Mouse (Mus musculus): ENCODE measurements at regions not wholly inside any gene's neighbourhood (a gene's known extent, or its start where the extent isn't known, plus 50 kb on each side); places are given as distances from the start of the nearest gene placed in this dataset.

- no peak for DNase-seq (ENCODE audit: low spot score)
These were observed 648.0 kb upstream of the Nova1 start for GRCm38 (mm10) chr12:47466740-47467139.

- no peak for DNase-seq (ENCODE audit: low spot score)
These were observed 647.2 kb upstream of the Nova1 start for GRCm38 (mm10) chr12:47465924-47466323.

- DNase-seq (ENCODE audit: low spot score) = no peak
These were observed 612.9 kb upstream of the Nova1 start for GRCm38 (mm10) chr12:47431669-47432068.

GRCm38 (mm10) chr12:47412251-47412650 lies 593.5 kb upstream of the Nova1 start:
- no peak for DNase-seq (ENCODE audit: low spot score)

GRCm38 (mm10) chr12:47406563-47406962 lies 587.8 kb upstream of the Nova1 start:
- no peak for DNase-seq (ENCODE audit: low spot score)

GRCm38 (mm10) chr12:47406131-47406530 lies 587.4 kb upstream of the Nova1 start:
- no peak for DNase-seq (ENCODE audit: low spot score)

- DNase-seq (ENCODE audit: low spot score) = no peak
These were observed 564.5 kb upstream of the Nova1 start for GRCm38 (mm10) chr12:47383225-47383624.

GRCm38 (mm10) chr12:47353269-47353668 lies 534.5 kb upstream of the Nova1 start:
- no peak for DNase-seq (ENCODE audit: low spot score)

- no peak for DNase-seq (ENCODE audit: low spot score)
These were observed 532.5 kb upstream of the Nova1 start for GRCm38 (mm10) chr12:47351229-47351628.

- DNase-seq (ENCODE audit: low spot score) = no peak
These were observed 494.7 kb upstream of the Nova1 start for GRCm38 (mm10) chr12:47313413-47313812.

GRCm38 (mm10) chr12:47275904-47276303 lies 457.2 kb upstream of the Nova1 start:
- no peak for DNase-seq (ENCODE audit: low spot score)

GRCm38 (mm10) chr12:47272309-47272708 lies 453.6 kb upstream of the Nova1 start:
- no peak for DNase-seq (ENCODE audit: low spot score)

- no peak for DNase-seq (ENCODE audit: low spot score)
These were observed 445.4 kb upstream of the Nova1 start for GRCm38 (mm10) chr12:47264118-47264517.

- DNase-seq (ENCODE audit: low spot score) = no peak
These were observed 444.7 kb upstream of the Nova1 start for GRCm38 (mm10) chr12:47263408-47263807.

GRCm38 (mm10) chr12:47252306-47252705 lies 433.6 kb upstream of the Nova1 start:
- DNase-seq (ENCODE audit: low spot score) = no peak

- DNase-seq (ENCODE audit: low spot score) = no peak
These were observed 425.1 kb upstream of the Nova1 start for GRCm38 (mm10) chr12:47243623-47244514.

- no peak for DNase-seq (ENCODE audit: low spot score)
These were observed 401.3 kb upstream of the Nova1 start for GRCm38 (mm10) chr12:47220016-47220415.

GRCm38 (mm10) chr12:47219340-47219739 lies 400.6 kb upstream of the Nova1 start:
- no peak for DNase-seq (ENCODE audit: low spot score)

GRCm38 (mm10) chr12:47211417-47212104 lies 392.8 kb upstream of the Nova1 start:
- DNase-seq (ENCODE audit: low spot score) = no peak

- no peak for DNase-seq (ENCODE audit: low spot score)
These were observed 384.2 kb upstream of the Nova1 start for GRCm38 (mm10) chr12:47202936-47203335.

GRCm38 (mm10) chr12:47198609-47199008 lies 379.9 kb upstream of the Nova1 start:
- DNase-seq (ENCODE audit: low spot score) = no peak

GRCm38 (mm10) chr12:47164736-47165135 lies 346.0 kb upstream of the Nova1 start:
- no peak for DNase-seq (ENCODE audit: low spot score)

GRCm38 (mm10) chr12:47164031-47164717 lies 345.4 kb upstream of the Nova1 start:
- DNase-seq (ENCODE audit: low spot score) = no peak
